In genomic region chr1:138973541-138974224, GRCm38 (mm10) we compare ENCODE assay signal across 17 mouse cellular contexts. TPM values are rescaled to one million over a fixed set of nuclear protein-coding genes. Genes with fewer than 3 reads are reported as not detected.
DNase-seq lines count a peak whose midpoint lies in the region; ATAC-seq and TF ChIP-seq lines count a peak whose summit lies in the region.
"Had no signal": no experiment of that assay in that cellular context is flagged by ENCODE, and none has a peak within 500 bp of the region (broad histone marks: within the 10 kb centered on the region; RNA-seq: fewer than 3 reads in every experiment).

No protein-coding gene starts in this region.

- no peak overlapping the region for H3K9ac ChIP-seq in intestine, embryonic 14.5 days (ENCODE audit: low read length)
- H3K9ac ChIP-seq in intestine, embryonic 16.5 days (ENCODE audit: low read depth, low read length) = no peak overlapping the region
- H3K9ac ChIP-seq: embryonic facial prominence, embryonic 12.5 days; lung, embryonic 15.5 days; midbrain, embryonic 12.5 days had no signal

- WGBS in intestine, embryonic 14.5 days = 80% methylated on average over 6 of the region's 6 CpGs
- WGBS in intestine, embryonic 16.5 days = 78% methylated on average over 6 of the region's 6 CpGs

- ATAC-seq in intestine, embryonic 14.5 days (replicated peaks; ENCODE audit: low FRiP score, low TSS enrichment, low read depth) = no peak
- ATAC-seq in intestine, embryonic 16.5 days = no peak
- ATAC-seq in G1E (ENCODE audit: extremely low read depth, insufficient number of reproducible peaks, low FRiP score, poor library complexity, severe bottlenecking) = no peak
- peak; percentile 71 for ATAC-seq in inflammation-experienced regulatory T-cells, adult 6 months
- ATAC-seq in frontal cortex, adult (ENCODE audit: low TSS enrichment) = no peak
- ATAC-seq: forebrain, embryonic 16.5 days had no signal

- H3K27ac ChIP-seq in intestine, embryonic 14.5 days (ENCODE audit: low read depth) = no peak overlapping the region
- H3K27ac ChIP-seq in intestine, embryonic 16.5 days (ENCODE audit: low read length) = no peak overlapping the region
- H3K27ac ChIP-seq: embryonic facial prominence, embryonic 12.5 days; lung, embryonic 15.5 days; midbrain, embryonic 12.5 days had no signal

- peak; percentile 29 for DNase-seq in intestine, embryonic 14.5 days (ENCODE audit: low spot score)
- DNase-seq in G1E (ENCODE audit: low spot score) = peak; percentile 16
- peak; percentile 28 for DNase-seq in thymus, postnatal 14 days
- DNase-seq in left cerebral cortex, adult 9 months (ENCODE audit: low spot score in 2 of 2) = no peak
- no peak for DNase-seq in ovary, postnatal 10 days (ENCODE audit: low spot score)
- DNase-seq: cerebellum, adult 8-10 months; gastrocnemius, postnatal 36 days; heart, postnatal 10 days; kidney, adult 11 months; left cerebral cortex, postnatal 4 days had no signal

- no peaks in the 10 kb centered on the region for H3K36me3 ChIP-seq in intestine, embryonic 14.5 days (ENCODE audit: control insufficient read depth, insufficient read depth, low read length)
- no peaks in the 10 kb centered on the region for H3K36me3 ChIP-seq in intestine, embryonic 16.5 days (ENCODE audit: control insufficient read depth, insufficient read depth, low read length)
- peaks cover 43% of the 10 kb centered on the region for H3K36me3 ChIP-seq in G1E (replicated peaks)
- H3K36me3 ChIP-seq: embryonic facial prominence, embryonic 12.5 days; lung, embryonic 15.5 days; midbrain, embryonic 12.5 days had no signal

- no peak overlapping the region for H3K4me3 ChIP-seq in intestine, embryonic 14.5 days (ENCODE audit: low read depth, low read length)
- no peak overlapping the region for H3K4me3 ChIP-seq in intestine, embryonic 16.5 days (ENCODE audit: low read length)
- no peak overlapping the region for H3K4me3 ChIP-seq in G1E (ENCODE audit: low read depth, low read length)
- H3K4me3 ChIP-seq: embryonic facial prominence, embryonic 12.5 days; lung, embryonic 15.5 days; midbrain, embryonic 12.5 days had no signal

- no peaks in the 10 kb centered on the region for H3K9me3 ChIP-seq in intestine, embryonic 14.5 days (ENCODE audit: control insufficient read depth, low read length)
- H3K9me3 ChIP-seq in intestine, embryonic 16.5 days (ENCODE audit: control insufficient read depth, low read length) = no peaks in the 10 kb centered on the region
- no peaks in the 10 kb centered on the region for H3K9me3 ChIP-seq in G1E (replicated peaks)
- H3K9me3 ChIP-seq: embryonic facial prominence, embryonic 12.5 days; lung, embryonic 15.5 days; midbrain, embryonic 12.5 days had no signal

- H3K4me1 ChIP-seq in intestine, embryonic 14.5 days (replicated peaks; ENCODE audit: control insufficient read depth, insufficient read depth, low read length) = no peaks in the 10 kb centered on the region
- H3K4me1 ChIP-seq in intestine, embryonic 16.5 days (ENCODE audit: control insufficient read depth, insufficient read depth, low read length) = peaks cover 4% of the 10 kb centered on the region; the same call in 1 of the 2 replicates
- peaks cover 47% of the 10 kb centered on the region for H3K4me1 ChIP-seq in G1E (ENCODE audit: insufficient read depth, low read depth, low read length)
- H3K4me1 ChIP-seq: embryonic facial prominence, embryonic 12.5 days; midbrain, embryonic 12.5 days had no signal

- no peak for TF ChIP-seq CTCF in G1E (IDR thresholded peaks at IDR 0.05; ENCODE audit: low read depth, low read length)

- H3K27me3 ChIP-seq in intestine, embryonic 14.5 days (replicated peaks; ENCODE audit: control insufficient read depth, insufficient read depth, low read length) = no peaks in the 10 kb centered on the region
- no peaks in the 10 kb centered on the region for H3K27me3 ChIP-seq in intestine, embryonic 16.5 days (replicated peaks; ENCODE audit: control insufficient read depth, insufficient read depth, low read length)
- no peaks in the 10 kb centered on the region for H3K27me3 ChIP-seq in G1E (ENCODE audit: insufficient read depth, low read length)
- H3K27me3 ChIP-seq: embryonic facial prominence, embryonic 12.5 days; lung, embryonic 15.5 days; midbrain, embryonic 12.5 days had no signal

- H3K4me2 ChIP-seq in intestine, embryonic 14.5 days (ENCODE audit: low read length) = no peak overlapping the region
- no peak overlapping the region for H3K4me2 ChIP-seq in intestine, embryonic 16.5 days (ENCODE audit: low read depth, low read length)
- H3K4me2 ChIP-seq: embryonic facial prominence, embryonic 12.5 days; lung, embryonic 15.5 days; midbrain, embryonic 12.5 days had no signal

RNA-seq across cellular contexts. Expression of gene Dennd1b, which starts 10.4 kb away (rescaled TPM):
- polyA plus RNA-seq in intestine, embryonic 14.5 days (2014; fragmentation: Nextera tagmentation; extraction: Ambion mirVana) = 10.2 and 11.6 TPM in 2 replicates
- polyA plus RNA-seq in intestine, embryonic 16.5 days (2015; fragmentation: Nextera tagmentation; extraction: Ambion mirVana) = 5.3 and 6.6 TPM in 2 replicates
- total RNA-seq in G1E (2014; fragmentation: Nextera tagmentation) (51.7 and 57.2 TPM in 2 replicates), G1E (2017) (36.3 and 39.2 TPM in 2 replicates)
- polyA plus RNA-seq in G1E (2012) = 4.4 and 4.9 TPM in 2 replicates
- polyA plus RNA-seq in inflammation-experienced regulatory T-cells, adult 6 months (2017; shearing (Covaris generic)) = 10 to 100 TPM; 21.6 to 24.5 (median 22.3) TPM

Comparison
In these comparisons a context has a peak if more than half of its experiments do, and no peak if none do; other contexts are left out.
1. DNase-seq: peak in intestine, embryonic 14.5 days (single experiment), G1E (single experiment) and thymus, postnatal 14 days (single experiment); none in left cerebral cortex, adult 9 months (0 of 2) and ovary, postnatal 10 days (single experiment).